Mouse (Mus musculus) bone marrow macrophage, adult 2 months (primary cell): ENCODE measurements at regions not wholly inside any gene's neighbourhood (a gene's known extent, or its start where the extent isn't known, plus 50 kb on each side); places are given as distances from the start of the nearest gene placed in this dataset.

Experiments
- CTCF ChIP-seq: IDR thresholded peaks from 2 replicates; pipeline ENCODE4 v1.5.1; 2012; ENCODE audit warnings: low read depth, mild to moderate bottlenecking, low read length, moderate library complexity
- POLR2A ChIP-seq: IDR thresholded peaks from 2 replicates; pipeline ENCODE4 v1.6.1; 2012; ENCODE audit warnings: mild to moderate bottlenecking, low read depth, low read length, borderline replicate concordance

GRCm38 (mm10) chrX:11404369-11404768 lies 76.7 kb downstream of the H2al1j start:
- TF ChIP-seq POLR2A (no peak), CTCF (no peak)
